In the genomic region with DNA sequence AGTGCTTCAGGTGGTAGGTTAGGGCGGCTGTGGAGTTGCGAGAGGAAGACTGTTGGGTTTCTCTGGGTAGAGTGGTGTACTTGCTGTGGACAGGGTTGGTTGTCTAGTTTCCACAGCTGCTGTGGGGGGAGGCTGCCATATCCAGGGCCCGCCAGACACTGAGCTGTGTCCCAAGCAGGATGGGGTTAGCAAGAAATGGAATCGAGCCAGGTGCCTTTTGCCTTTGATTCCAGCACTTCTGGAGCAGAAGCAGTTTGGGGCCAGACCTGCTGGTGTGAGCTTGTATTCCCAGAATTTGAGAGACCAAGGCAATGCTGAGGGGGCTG, we compare ENCODE assay signal across 8 mouse cellular contexts. TPM values are rescaled to one million over a fixed set of nuclear protein-coding genes. Genes with fewer than 3 reads are reported as not detected.
A peak's percentile ranks its signal among the peaks of the same experiment; 100 is the strongest.
DNase-seq lines count a peak whose midpoint lies in the region; ATAC-seq and TF ChIP-seq lines count a peak whose summit lies in the region.

No protein-coding gene starts in this region.

- intact Hi-C loops in gastrocnemius, postnatal 14 days (cut with DNase I; ENCODE audit: low total_unique reads): no loop called here

- ATAC-seq in neural tube, embryonic 11.5 days (ENCODE audit: insufficient read depth, low FRiP score, low TSS enrichment): no peak
- no peak for ATAC-seq in forebrain, postnatal 0 days
- no peak for ATAC-seq in neural tube, embryonic 14.5 days (ENCODE audit: low read depth)

- peaks cover 15% of the 10 kb centered on the region for H3K4me1 ChIP-seq in neural tube, embryonic 11.5 days (ENCODE audit: control insufficient read depth, insufficient read depth, low read length)
- H3K4me1 ChIP-seq in forebrain, postnatal 0 days (ENCODE audit: insufficient read depth): peaks cover 6% of the 10 kb centered on the region
- peaks cover 18% of the 10 kb centered on the region for H3K4me1 ChIP-seq in neural tube, embryonic 14.5 days (ENCODE audit: control insufficient read depth, insufficient read depth, low read length)

- no peak for TF ChIP-seq CTCF in forebrain, postnatal 0 days (IDR thresholded peaks at IDR 0.05; ENCODE audit: low read depth)

- no peak for DNase-seq in neural tube, embryonic 11.5 days (ENCODE audit: low spot score)
- no peak for DNase-seq in neural tube, embryonic 10.5 days (ENCODE audit: extremely low spot score, low spot score)
- DNase-seq in forebrain, postnatal 0 days: no peak
- DNase-seq in kidney, postnatal 25 days: peak; percentile 66 to 73
- no peak for DNase-seq in gastrocnemius, postnatal 14 days
- DNase-seq in T-cell, adult 2 months (ENCODE audit: low spot score): no peak
- no peak for DNase-seq in urinary bladder, postnatal 4 days (ENCODE audit: low spot score in 2 of 2)

- H3K27ac ChIP-seq in neural tube, embryonic 11.5 days (ENCODE audit: low read depth, low read length): no peak overlapping the region
- no peak overlapping the region for H3K27ac ChIP-seq in forebrain, postnatal 0 days (ENCODE audit: low read depth, low read length)
- H3K27ac ChIP-seq in neural tube, embryonic 14.5 days (ENCODE audit: low read depth, low read length): no peak overlapping the region

- H3K9ac ChIP-seq in neural tube, embryonic 11.5 days (ENCODE audit: low read length): peak overlapping the region; percentile 100
- H3K9ac ChIP-seq in forebrain, postnatal 0 days: peak overlapping the region; percentile 100; the same call in 1 of the 2 replicates
- H3K9ac ChIP-seq in neural tube, embryonic 14.5 days (replicated peaks; ENCODE audit: low read depth, low read length): no peak overlapping the region; the same call in 1 of the 2 replicates

- WGBS in neural tube, embryonic 11.5 days: 74% methylated on average over 4 of the region's 4 CpGs
- WGBS in forebrain, postnatal 0 days: 65% methylated on average over 4 of the region's 4 CpGs
- WGBS in neural tube, embryonic 14.5 days: 83% methylated on average over 4 of the region's 4 CpGs

- peaks cover 14% of the 10 kb centered on the region for H3K36me3 ChIP-seq in neural tube, embryonic 11.5 days (ENCODE audit: control insufficient read depth, insufficient read depth, low read length)
- peaks cover 56% of the 10 kb centered on the region for H3K36me3 ChIP-seq in forebrain, postnatal 0 days (ENCODE audit: insufficient read depth)
- peaks cover 37% of the 10 kb centered on the region for H3K36me3 ChIP-seq in neural tube, embryonic 14.5 days (ENCODE audit: control insufficient read depth, insufficient read depth, low read length)

- H3K4me2 ChIP-seq in neural tube, embryonic 11.5 days (ENCODE audit: low read depth): peak overlapping the region; percentile 83
- no peak overlapping the region for H3K4me2 ChIP-seq in forebrain, postnatal 0 days (ENCODE audit: low read depth)
- H3K4me2 ChIP-seq in neural tube, embryonic 14.5 days (ENCODE audit: low read depth, low read length): peak overlapping the region; percentile 88; the same call in 1 of the 2 replicates

- H3K27me3 ChIP-seq in neural tube, embryonic 11.5 days (ENCODE audit: control insufficient read depth, insufficient read depth, low read length): no peaks in the 10 kb centered on the region
- H3K27me3 ChIP-seq in forebrain, postnatal 0 days (ENCODE audit: insufficient read depth, low read length): no peaks in the 10 kb centered on the region
- H3K27me3 ChIP-seq in neural tube, embryonic 14.5 days (ENCODE audit: control insufficient read depth, insufficient read depth, low read length): no peaks in the 10 kb centered on the region

- no peaks in the 10 kb centered on the region for H3K9me3 ChIP-seq in neural tube, embryonic 11.5 days (ENCODE audit: control insufficient read depth, low read length)
- H3K9me3 ChIP-seq in forebrain, postnatal 0 days (ENCODE audit: low read length): no peaks in the 10 kb centered on the region
- no peaks in the 10 kb centered on the region for H3K9me3 ChIP-seq in neural tube, embryonic 14.5 days (ENCODE audit: control insufficient read depth, low read length)

- peak overlapping the region; percentile 97 for H3K4me3 ChIP-seq in neural tube, embryonic 11.5 days (ENCODE audit: low read depth, low read length)
- H3K4me3 ChIP-seq in forebrain, postnatal 0 days (ENCODE audit: low read depth, low read length): no peak overlapping the region
- no peak overlapping the region for H3K4me3 ChIP-seq in neural tube, embryonic 14.5 days (ENCODE audit: low read depth, low read length)

RNA-seq across cellular contexts. Expression of gene Rps19, which starts 2.1 kb away (rescaled TPM):
- 1,782 and 1,828 TPM in 2 replicates for polyA plus RNA-seq in neural tube, embryonic 11.5 days (2014; fragmentation: Nextera tagmentation; extraction: Ambion mirVana)
- total RNA-seq in forebrain, postnatal 0 days (2014; rRNA removed): 581 and 723 TPM in 2 replicates
- 1,350 and 1,888 TPM in 2 replicates for polyA plus RNA-seq in forebrain, postnatal 0 days (2015; fragmentation: Nextera tagmentation; extraction: Ambion mirVana)
- polyA plus RNA-seq in neural tube, embryonic 14.5 days (2014; fragmentation: Nextera tagmentation; extraction: Ambion mirVana): 1,219 and 1,260 TPM in 2 replicates
- 100 to 1,000 TPM; 481 to 524 TPM for total RNA-seq in gastrocnemius, postnatal 14 days (2021)

RNA-seq across cellular contexts. Expression of gene Cd79a, which starts 10.9 kb away (rescaled TPM):
- 0.27 TPM in 1 of 2 replicates, not detected in the other for polyA plus RNA-seq in neural tube, embryonic 11.5 days (2014; fragmentation: Nextera tagmentation; extraction: Ambion mirVana)
- total RNA-seq in forebrain, postnatal 0 days (2014; rRNA removed): 0.15 and 0.33 TPM in 2 replicates
- polyA plus RNA-seq in forebrain, postnatal 0 days (2015; fragmentation: Nextera tagmentation; extraction: Ambion mirVana): 0.47 and 0.54 TPM in 2 replicates
- 0.16 and 0.18 TPM in 2 replicates for polyA plus RNA-seq in neural tube, embryonic 14.5 days (2014; fragmentation: Nextera tagmentation; extraction: Ambion mirVana)
- under 1 TPM; 0.16 to 0.23 TPM for total RNA-seq in gastrocnemius, postnatal 14 days (2021)

RNA-seq across cellular contexts. Expression of gene Dmrtc2, which starts 16.4 kb away (rescaled TPM):
- not detected in 2 replicates for polyA plus RNA-seq in neural tube, embryonic 11.5 days (2014; fragmentation: Nextera tagmentation; extraction: Ambion mirVana)
- 0.08 TPM in 1 of 2 replicates, not detected in the other for total RNA-seq in forebrain, postnatal 0 days (2014; rRNA removed)
- 0.23 and 0.28 TPM in 2 replicates for polyA plus RNA-seq in forebrain, postnatal 0 days (2015; fragmentation: Nextera tagmentation; extraction: Ambion mirVana)
- polyA plus RNA-seq in neural tube, embryonic 14.5 days (2014; fragmentation: Nextera tagmentation; extraction: Ambion mirVana): 0.22 TPM in 1 of 2 replicates, not detected in the other
- not detected for total RNA-seq in gastrocnemius, postnatal 14 days (2021)

RNA-seq across cellular contexts. Expression of gene Arhgef1, which starts 16.4 kb away (rescaled TPM):
- polyA plus RNA-seq in neural tube, embryonic 11.5 days (2014; fragmentation: Nextera tagmentation; extraction: Ambion mirVana): 52.3 and 56.5 TPM in 2 replicates
- total RNA-seq in forebrain, postnatal 0 days (2014; rRNA removed): 24.5 and 30.3 TPM in 2 replicates
- 16.7 and 26.8 TPM in 2 replicates for polyA plus RNA-seq in forebrain, postnatal 0 days (2015; fragmentation: Nextera tagmentation; extraction: Ambion mirVana)
- 65.6 and 71.6 TPM in 2 replicates for polyA plus RNA-seq in neural tube, embryonic 14.5 days (2014; fragmentation: Nextera tagmentation; extraction: Ambion mirVana)
- total RNA-seq in gastrocnemius, postnatal 14 days (2021): 10 to 100 TPM; 32.5 to 38.0 TPM

RNA-seq across cellular contexts. Expression of gene Lypd4, which starts 16.5 kb away (rescaled TPM):
- polyA plus RNA-seq in neural tube, embryonic 11.5 days (2014; fragmentation: Nextera tagmentation; extraction: Ambion mirVana): not detected in 2 replicates
- not detected in 2 replicates for total RNA-seq in forebrain, postnatal 0 days (2014; rRNA removed)
- polyA plus RNA-seq in forebrain, postnatal 0 days (2015; fragmentation: Nextera tagmentation; extraction: Ambion mirVana): not detected in 2 replicates
- not detected in 2 replicates for polyA plus RNA-seq in neural tube, embryonic 14.5 days (2014; fragmentation: Nextera tagmentation; extraction: Ambion mirVana)
- not detected for total RNA-seq in gastrocnemius, postnatal 14 days (2021)

Comparison
In these comparisons a context has a peak if more than half of its experiments do, and no peak if none do; other contexts are left out.
1. DNase-seq: peak in kidney, postnatal 25 days (2 of 2); none in neural tube, embryonic 11.5 days (single experiment), neural tube, embryonic 10.5 days (single experiment), forebrain, postnatal 0 days (single experiment), gastrocnemius, postnatal 14 days (single experiment), T-cell, adult 2 months (single experiment) and urinary bladder, postnatal 4 days (0 of 2).